8 mouse cellular contexts compared by ENCODE assay signal in genomic region chr4:137164933-137165332, GRCm38 (mm10).
DNase-seq lines count a peak whose midpoint lies in the region; ATAC-seq and TF ChIP-seq lines count a peak whose summit lies in the region.

No protein-coding gene starts in this region.

- H3K4me3 ChIP-seq in spleen, adult 2 months (ENCODE audit: extremely low read depth, insufficient read depth, insufficient read length) = peak overlapping the region; percentile 34; the same call in 1 of the 2 replicates
- peak overlapping the region; percentile 11; the same call in 1 of the 2 replicates for H3K4me3 ChIP-seq in hindbrain, embryonic 14.5 days (replicated peaks; ENCODE audit: low read length)
- H3K4me3 ChIP-seq in liver, embryonic 12.5 days = no peak overlapping the region
- H3K4me3 ChIP-seq in stomach, embryonic 14.5 days (ENCODE audit: low read depth, low read length) = peak overlapping the region; percentile 19

- 36% methylated on average over 9 of the region's 9 CpGs for WGBS in spleen, adult 2 months
- WGBS in hindbrain, embryonic 14.5 days = 45% methylated on average over 9 of the region's 9 CpGs
- WGBS in liver, embryonic 12.5 days (ENCODE audit: insufficient replicate concordance) = 32% methylated on average over 9 of the region's 9 CpGs
- 33% methylated on average over 9 of the region's 9 CpGs for WGBS in stomach, embryonic 14.5 days

- H3K27me3 ChIP-seq in spleen, adult 2 months (ENCODE audit: control insufficient read depth, insufficient read depth, low read length) = no peaks in the 10 kb centered on the region
- 0 out of 2 replicates have a peak, but pooled peaks cover 5% of the 10 kb centered on the region for H3K27me3 ChIP-seq in hindbrain, embryonic 14.5 days (ENCODE audit: control insufficient read depth, insufficient read depth, low read length)
- peaks cover 59% of the 10 kb centered on the region for H3K27me3 ChIP-seq in liver, embryonic 12.5 days (replicated peaks)
- H3K27me3 ChIP-seq in stomach, embryonic 14.5 days (ENCODE audit: control insufficient read depth, insufficient read depth, low read length) = no peaks in the 10 kb centered on the region

- no peak for TF ChIP-seq POLR2A in spleen, adult 2 months (IDR thresholded peaks at IDR 0.05; ENCODE audit: low read depth, low read length)

- no peak for ATAC-seq in hindbrain, embryonic 14.5 days (ENCODE audit: low FRiP score)
- no peak for ATAC-seq in liver, embryonic 12.5 days
- peak; percentile 68 for ATAC-seq in stomach, embryonic 14.5 days (ENCODE audit: insufficient number of reproducible peaks, insufficient read depth, low FRiP score, low read depth)

- TF ChIP-seq CTCF in spleen, adult 2 months (IDR thresholded peaks at IDR 0.05; ENCODE audit: extremely low read depth, insufficient read depth, insufficient read length, insufficient replicate concordance) = no peak

- no peak for DNase-seq in spleen, adult 2 months (ENCODE audit: low read depth in 1 of 2, low spot score in 2 of 2)
- no peak for DNase-seq in spleen, postnatal 36 days (ENCODE audit: low spot score in 2 of 2)
- no peak for DNase-seq in hindbrain, embryonic 14.5 days (ENCODE audit: low spot score)
- DNase-seq in adrenal gland, postnatal 14 days = no peak
- no peak for DNase-seq in thymus, postnatal 10 days (ENCODE audit: low spot score in 2 of 2)
- no peak for DNase-seq in cerebellum, adult 11-12 months

- H3K9ac ChIP-seq in hindbrain, embryonic 14.5 days = 0 out of 2 replicates have a peak overlapping the region, but pooled peaks have one; percentile 1
- no peak overlapping the region for H3K9ac ChIP-seq in liver, embryonic 12.5 days
- no peak overlapping the region for H3K9ac ChIP-seq in stomach, embryonic 14.5 days (replicated peaks; ENCODE audit: low read depth, low read length)

- H3K4me1 ChIP-seq in spleen, adult 2 months (ENCODE audit: control insufficient read depth, insufficient read depth, insufficient read length) = no peaks in the 10 kb centered on the region
- no peaks in the 10 kb centered on the region for H3K4me1 ChIP-seq in hindbrain, embryonic 14.5 days (replicated peaks; ENCODE audit: control insufficient read depth, insufficient read depth, low read length)
- H3K4me1 ChIP-seq in liver, embryonic 12.5 days = no peaks in the 10 kb centered on the region
- H3K4me1 ChIP-seq in stomach, embryonic 14.5 days (ENCODE audit: control insufficient read depth, insufficient read depth, low read length) = peaks cover 2% of the 10 kb centered on the region; the same call in 1 of the 2 replicates

- H3K9me3 ChIP-seq in hindbrain, embryonic 14.5 days (ENCODE audit: control insufficient read depth, low read length) = no peaks in the 10 kb centered on the region
- H3K9me3 ChIP-seq in liver, embryonic 12.5 days (replicated peaks) = no peaks in the 10 kb centered on the region
- H3K9me3 ChIP-seq in stomach, embryonic 14.5 days (ENCODE audit: control insufficient read depth, low read depth, low read length) = no peaks in the 10 kb centered on the region

- no peak overlapping the region for H3K27ac ChIP-seq in spleen, adult 2 months (ENCODE audit: insufficient read depth, low read length)
- H3K27ac ChIP-seq in hindbrain, embryonic 14.5 days = no peak overlapping the region
- H3K27ac ChIP-seq in liver, embryonic 12.5 days = no peak overlapping the region
- H3K27ac ChIP-seq in stomach, embryonic 14.5 days (ENCODE audit: low read length) = peak overlapping the region; percentile 44; the same call in 1 of the 2 replicates

- peak overlapping the region; percentile 46 for H3K4me2 ChIP-seq in hindbrain, embryonic 14.5 days (replicated peaks)
- peak overlapping the region; percentile 40 for H3K4me2 ChIP-seq in liver, embryonic 12.5 days
- peak overlapping the region; percentile 43 for H3K4me2 ChIP-seq in stomach, embryonic 14.5 days (replicated peaks; ENCODE audit: low read depth, low read length)

- no peaks in the 10 kb centered on the region for H3K36me3 ChIP-seq in spleen, adult 2 months (ENCODE audit: control insufficient read depth, insufficient read depth, low read length)
- H3K36me3 ChIP-seq in hindbrain, embryonic 14.5 days (replicated peaks; ENCODE audit: control insufficient read depth, insufficient read depth) = no peaks in the 10 kb centered on the region
- no peaks in the 10 kb centered on the region for H3K36me3 ChIP-seq in liver, embryonic 12.5 days
- H3K36me3 ChIP-seq in stomach, embryonic 14.5 days (ENCODE audit: control insufficient read depth, insufficient read depth, low read length) = no peaks in the 10 kb centered on the region
